Mouse (Mus musculus): ENCODE data around the gene Tjp1.

The Tjp1 gene

DNA sequence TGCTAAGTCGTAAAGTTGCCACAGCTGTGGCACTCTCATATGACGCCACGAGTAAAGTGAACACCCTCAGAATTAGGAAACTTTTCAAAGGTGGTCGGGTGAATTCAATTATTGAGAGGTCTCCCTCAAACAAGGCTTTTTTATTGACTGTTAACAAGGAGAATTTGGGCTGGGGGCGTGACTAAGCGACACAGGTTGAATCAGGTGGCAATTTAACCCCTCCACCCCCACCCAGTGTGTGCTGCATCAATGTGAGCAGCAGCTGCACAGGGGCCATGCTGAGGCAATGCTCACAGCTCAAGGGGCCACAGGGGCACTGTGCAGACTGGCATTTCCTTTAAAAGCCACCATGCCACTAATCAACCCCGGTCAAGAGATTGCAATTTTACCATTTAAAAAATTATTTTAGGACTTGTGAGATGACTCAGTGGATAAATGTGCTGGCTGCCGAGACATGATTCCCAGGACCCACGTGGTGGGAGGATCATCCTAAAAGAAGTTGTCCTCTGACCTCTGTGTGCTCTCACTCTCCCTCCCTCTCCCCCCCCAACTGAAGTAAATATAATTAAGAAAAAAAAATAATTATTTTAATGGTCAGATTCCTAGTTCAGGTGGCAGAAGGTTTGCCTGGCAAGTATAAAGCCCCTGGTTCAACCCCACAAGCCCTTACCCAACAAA lies 96.4 kb downstream of the Tjp1 start:
- DNase-seq (ENCODE audit: low read depth), result no peak

DNA sequence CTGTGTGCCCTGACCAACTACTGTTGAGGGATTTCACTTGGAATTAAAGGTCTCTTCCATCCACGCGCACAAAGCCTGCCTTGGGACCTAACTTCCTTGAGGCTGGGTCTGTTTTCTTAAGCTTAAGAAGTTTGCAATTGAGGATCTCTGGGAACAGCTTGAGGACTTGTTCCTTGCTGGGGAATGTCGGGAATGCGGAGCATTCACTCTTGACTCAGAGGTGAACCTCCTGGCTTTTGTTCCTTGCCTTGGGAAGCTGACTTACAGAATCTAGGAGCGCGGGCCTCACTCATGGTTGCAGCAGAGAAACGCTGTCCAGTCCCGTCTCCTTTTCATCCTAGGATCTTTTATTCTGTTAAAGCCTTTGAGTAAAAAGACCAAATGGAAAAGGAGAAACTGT lies 97.2 kb downstream of the Tjp1 start:
- no peak for DNase-seq (ENCODE audit: low read depth)

DNA sequence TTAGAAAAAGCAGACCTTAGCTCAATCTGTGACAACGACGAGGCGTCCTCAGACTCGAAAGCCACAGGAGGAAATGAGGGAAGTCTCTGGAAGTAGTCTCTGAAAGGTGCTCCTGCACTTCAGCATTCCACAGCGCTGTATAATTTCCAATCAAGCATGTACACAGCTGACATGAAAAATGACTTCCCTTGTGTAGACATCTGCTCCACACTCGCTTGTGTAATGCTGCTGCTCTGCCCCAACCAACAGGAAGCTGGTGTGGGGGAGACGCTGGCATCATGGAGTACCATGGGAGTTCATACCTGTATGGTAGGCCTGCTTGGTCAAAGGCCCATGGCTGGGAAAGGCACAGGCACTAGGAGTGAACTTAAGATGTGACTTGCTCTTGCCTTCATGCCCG lies 103.1 kb downstream of the Tjp1 start:
- DNase-seq (ENCODE audit: low read depth), result no peak

DNA sequence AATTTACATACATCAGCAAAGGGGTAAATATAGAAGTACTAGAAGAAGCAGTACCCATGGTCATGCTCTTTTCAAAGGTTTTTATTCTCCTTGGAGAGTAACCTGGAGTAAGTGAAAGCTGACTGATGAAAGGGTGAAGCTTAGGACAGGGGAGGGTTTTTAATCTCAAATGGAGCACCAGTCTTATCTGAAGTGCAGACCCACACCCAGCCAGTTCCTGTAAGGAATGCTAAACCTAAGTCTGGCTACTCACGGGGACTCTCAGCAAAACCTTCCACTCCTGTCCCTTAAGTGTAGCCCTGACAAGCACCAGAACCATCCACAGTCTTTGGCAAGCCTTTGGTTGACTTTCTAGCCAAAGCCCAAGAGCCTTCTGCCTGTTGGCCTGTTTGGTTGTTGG lies 105.1 kb downstream of the Tjp1 start:
- DNase-seq (ENCODE audit: low read depth), result no peak

DNA sequence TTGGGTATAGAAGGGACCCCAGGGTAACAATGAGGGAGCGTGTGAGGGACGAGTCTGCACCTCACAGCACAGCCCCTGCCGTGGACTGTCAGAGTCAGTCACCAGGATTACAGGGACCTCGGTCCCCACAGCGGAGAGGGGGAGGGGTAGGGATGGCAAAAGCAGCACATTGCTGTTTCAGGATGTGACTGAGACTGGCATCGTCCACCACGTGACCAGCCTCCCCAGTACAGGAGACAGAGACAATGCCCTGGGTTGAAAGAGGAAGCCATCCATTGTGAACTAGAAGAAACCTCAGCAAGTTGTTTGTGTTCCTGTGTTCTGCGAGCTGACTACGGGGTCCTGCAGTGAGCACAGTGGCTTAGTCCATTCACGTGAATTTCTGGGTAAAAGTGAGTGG lies 106.1 kb downstream of the Tjp1 start:
- no peak for DNase-seq (ENCODE audit: low read depth)

DNA sequence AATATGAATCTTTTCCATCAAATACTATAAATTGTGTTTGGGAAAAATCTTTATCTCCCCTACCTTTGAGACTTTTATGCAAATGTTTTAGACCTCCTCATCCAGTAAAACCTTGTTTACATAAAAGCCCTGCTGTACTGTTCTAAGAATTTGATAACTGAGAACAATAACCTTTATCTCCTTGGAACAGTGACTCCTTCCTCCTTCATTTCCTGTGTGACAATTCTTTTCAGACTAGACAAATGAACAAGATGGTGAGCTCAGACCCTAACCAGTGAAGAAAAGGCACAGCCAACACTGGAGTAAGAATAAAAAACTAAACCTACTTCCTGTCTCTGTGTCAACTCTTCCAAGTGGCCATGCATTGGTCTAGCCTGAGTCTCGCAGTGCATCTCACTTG lies 107.7 kb downstream of the Tjp1 start:
- DNase-seq (ENCODE audit: low read depth), result no peak

DNA sequence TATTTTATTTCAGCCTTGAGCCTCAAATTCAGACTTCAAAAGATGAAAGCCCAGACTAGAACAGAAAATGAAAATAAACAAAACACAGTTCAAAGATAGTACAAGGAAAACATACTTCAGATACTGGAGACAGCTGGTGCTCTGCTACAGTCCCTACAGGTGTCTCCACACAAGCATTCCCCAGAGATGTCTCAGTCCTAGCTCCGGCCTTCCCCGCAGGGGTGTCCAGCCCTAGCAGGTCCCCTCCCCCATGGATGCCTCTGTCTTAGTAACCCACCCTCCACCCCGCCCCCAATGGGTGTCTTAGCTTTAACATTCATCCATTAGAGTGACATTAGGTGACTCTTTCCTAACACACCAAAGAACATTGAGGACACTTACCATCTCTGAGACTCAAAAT lies 108.6 kb downstream of the Tjp1 start:
- no peak for DNase-seq (ENCODE audit: low read depth)

DNA sequence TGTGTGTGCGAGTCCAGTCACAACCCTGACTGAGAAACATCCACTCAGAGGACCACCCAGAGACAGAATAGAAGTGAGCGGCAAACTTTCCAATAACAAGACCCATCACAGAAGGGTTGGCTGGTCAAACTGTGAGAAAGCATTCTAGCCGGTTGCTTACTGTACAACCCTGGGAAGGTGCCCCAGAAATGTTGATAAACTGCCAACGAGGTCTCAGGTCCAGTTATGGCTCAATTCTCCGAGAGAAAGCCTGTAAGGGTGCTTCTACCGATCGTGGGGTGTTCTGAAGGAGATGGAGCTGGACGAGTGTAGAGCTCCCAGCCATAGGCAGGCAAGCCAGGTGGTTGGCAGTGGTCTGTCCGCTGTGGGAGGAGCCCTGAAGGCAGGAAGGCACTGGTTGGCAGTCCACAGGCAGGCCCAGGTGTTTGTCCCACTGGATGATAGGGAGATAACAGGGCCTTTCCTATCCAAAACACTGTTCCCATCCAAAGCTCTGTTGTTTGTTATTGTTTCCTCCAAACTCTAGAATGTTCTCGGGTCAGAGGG lies 109.1 kb downstream of the Tjp1 start:
- DNase-seq (ENCODE audit: low read depth), result no peak

DNA sequence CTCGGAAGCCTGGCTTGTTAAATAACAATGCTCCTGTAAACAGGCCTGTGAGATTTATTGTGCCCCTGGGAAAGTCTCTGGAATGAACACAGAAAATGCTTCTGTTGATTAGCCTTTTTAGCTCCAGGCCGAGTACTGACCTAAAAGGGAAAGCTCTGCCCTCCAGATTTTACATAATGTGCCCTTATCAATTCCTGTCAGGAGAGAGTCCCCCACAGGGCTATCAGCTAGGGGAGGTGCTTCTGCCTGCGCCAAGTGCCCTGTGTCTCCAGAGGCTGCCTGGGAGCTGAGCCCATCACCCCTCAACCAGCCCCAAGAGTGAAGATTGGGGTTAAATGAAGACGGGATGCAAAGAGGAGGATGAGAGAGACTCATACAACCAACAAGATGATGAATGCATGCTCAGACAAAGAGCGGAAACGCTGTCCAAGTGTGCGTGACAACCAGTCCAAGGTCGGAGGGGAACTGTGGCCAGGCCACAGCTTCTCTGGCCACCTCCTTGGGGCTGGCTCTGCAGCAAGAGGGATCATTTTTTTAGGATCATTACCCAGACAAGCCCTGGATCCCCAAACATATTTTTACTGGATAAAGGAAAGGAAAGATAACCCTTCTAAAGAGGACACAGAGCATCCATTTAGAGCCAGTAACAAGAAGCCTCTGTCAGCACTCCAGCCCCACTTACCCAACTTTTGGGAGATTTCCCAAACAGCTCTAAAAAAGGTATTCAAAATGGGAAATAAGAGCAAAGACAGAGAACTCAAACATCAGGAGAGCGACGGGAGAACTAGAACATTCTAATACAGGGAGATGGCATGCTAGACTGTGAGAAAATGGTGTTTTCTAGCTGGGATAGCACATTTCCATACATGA lies 110.1 kb downstream of the Tjp1 start:
- no peak for DNase-seq (ENCODE audit: low read depth)

DNA sequence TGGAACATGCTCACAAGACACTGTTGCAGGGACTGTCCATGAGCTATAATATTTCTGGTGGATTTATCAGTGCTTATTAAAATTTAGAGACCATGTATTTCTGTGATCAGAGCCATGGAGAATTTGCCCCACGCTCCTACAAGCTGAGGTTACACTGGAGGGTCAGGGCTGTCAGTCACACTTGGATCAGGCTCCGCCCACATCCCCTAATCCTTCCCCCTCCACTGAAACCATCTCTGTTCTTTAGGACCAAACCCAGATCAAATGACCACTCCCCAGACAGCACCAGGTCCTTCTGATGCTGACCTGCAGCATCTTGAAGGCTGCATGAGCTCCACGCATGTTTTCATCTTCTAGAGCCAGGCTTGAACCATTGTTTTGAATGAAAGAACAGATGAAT lies 111.1 kb downstream of the Tjp1 start:
- no peak for DNase-seq (ENCODE audit: low read depth)

DNA sequence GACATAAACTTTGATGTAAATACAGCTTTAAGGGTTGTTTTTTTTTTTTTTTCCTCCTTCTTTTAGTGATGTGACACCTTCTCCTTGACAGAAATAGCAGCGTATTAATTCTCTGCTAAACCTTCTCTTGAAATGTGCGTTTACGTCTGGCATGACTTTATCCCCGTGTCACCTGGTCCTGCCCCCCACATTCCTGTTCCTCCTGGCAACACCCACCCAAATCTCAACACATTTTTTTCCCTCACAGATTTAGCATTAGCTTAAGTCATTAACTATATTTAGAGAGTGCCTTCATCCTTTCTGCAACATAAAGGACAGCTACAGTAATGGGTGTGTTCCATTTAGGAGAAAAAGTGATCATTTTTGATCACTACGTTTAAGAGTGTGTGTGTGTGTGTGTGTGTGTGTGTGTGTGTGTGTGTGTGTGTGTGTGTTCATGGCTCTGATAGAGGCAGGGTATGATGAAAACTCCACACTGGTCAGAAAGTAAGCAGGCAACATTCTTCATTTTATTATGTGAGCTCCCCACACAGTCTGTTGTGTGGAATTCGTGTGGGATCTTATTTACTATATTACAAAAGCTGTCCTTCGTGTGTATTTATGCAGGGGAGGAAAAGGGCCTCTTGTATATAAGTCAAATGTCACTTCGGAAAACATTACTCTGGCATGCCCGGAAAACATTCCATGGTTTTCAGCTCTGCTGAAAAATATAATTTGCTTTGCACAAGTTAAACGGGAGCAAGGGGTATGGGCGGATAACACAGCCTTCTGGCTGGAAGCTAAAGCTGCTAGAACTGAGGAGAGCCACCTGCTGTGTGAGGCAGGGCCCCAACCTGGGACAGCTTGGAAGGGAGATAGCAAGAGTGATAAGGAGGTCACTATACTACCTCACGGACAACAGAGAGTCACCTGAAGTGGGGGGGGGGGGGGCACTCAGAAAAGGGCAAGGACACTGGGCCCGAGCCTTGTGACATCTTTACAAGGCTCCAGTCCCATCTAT lies 113.3 kb downstream of the Tjp1 start:
- no peak for DNase-seq (ENCODE audit: low read depth)

DNA sequence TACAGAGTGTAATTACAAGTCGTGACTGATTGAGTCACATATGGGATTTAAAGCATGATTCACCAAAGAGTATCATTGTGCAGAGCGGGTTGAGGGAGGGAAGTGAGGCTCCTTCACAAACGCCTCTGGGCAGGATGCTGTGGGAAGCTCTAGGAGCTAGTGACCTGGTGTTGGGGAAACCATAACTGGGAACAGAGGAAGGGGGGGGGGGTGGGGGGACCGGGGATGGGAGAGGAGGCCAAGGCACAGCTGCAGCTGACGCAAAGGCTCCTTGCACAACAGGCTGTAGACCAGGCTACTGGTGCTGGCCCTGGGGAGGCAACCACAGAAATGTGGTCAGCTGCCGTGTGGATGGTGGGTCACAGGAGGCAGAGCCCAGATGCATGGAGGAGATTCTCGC lies 116.9 kb downstream of the Tjp1 start:
- DNase-seq (ENCODE audit: low read depth), result no peak

DNA sequence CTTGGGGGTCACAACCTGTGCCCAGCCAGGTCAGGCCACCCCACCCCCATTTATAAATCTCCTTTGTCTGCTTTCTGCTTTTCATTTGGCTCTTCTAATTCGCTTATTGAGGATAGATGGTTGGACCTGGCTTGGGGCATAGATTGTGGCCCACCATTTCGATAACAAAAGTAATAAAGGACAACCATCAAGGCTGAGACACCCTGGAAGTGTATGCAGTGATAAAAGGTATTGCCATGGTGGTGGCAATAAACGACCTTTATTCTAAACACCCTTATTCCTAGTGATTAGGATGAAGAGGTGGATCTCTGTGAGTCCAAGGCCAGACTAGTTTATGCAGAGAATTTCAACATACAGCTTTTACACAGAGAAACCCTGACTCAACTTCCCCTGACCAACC lies 121.2 kb downstream of the Tjp1 start:
- no peak for DNase-seq (ENCODE audit: low read depth)

DNA sequence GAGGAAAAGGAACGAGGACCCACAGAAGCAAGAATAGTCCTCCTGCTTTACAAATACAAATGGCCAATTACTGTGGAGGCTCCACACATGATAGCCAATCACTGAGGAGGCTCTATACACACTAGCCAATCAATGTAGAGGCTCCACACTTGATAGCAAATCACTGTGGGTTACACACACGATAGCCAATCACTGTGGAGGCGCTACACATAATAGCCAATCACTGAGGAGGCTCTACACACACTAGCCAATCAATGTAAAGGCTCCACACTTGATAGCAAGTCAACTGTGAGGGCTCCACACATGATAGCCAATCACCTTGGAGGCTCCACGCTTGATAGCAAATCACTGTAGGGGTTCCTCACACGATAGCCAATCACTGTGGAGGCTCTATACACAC lies 125.1 kb downstream of the Tjp1 start:
- DNase-seq (ENCODE audit: low read depth), result no peak

DNA sequence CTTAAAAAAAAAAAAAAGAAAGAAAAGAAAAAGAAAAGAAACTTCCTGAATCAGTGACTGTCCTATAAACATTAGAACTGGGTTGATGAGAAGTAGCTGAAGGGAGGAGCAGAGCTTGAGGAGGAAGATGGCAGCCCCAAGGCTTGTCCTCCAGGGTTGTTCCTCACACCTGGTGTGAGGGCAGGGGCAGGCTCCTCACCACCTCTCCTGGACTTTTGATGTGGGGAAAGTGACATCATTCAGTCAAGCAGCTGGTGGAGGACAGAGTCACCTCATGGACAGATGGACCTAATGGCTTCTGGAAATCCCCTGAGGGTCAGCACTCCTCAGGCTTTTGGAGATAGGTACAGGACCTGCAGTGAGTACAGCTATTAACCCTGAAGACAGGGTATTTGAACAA lies 126.0 kb downstream of the Tjp1 start:
- no peak for DNase-seq (ENCODE audit: low read depth)

DNA sequence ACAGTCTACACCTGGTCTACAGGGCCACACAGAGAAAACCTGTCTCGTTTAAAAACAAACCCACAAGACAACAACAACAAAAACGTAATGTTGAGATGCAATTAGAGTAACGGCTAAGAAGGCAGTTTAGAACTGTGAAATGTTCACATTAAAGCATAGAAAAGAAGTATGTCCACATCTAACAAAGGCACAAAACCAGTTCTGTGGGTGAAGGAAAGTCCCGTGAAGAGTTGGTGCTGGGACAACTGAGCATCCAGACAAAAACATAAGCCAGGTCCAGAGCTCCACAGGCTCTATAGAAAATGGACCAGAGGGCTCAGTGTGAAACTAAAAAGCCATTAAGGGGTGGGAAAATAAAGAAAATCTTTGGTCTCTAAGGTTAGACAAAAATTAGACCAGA lies 131.7 kb downstream of the Tjp1 start:
- no peak for DNase-seq (ENCODE audit: low read depth)

DNA sequence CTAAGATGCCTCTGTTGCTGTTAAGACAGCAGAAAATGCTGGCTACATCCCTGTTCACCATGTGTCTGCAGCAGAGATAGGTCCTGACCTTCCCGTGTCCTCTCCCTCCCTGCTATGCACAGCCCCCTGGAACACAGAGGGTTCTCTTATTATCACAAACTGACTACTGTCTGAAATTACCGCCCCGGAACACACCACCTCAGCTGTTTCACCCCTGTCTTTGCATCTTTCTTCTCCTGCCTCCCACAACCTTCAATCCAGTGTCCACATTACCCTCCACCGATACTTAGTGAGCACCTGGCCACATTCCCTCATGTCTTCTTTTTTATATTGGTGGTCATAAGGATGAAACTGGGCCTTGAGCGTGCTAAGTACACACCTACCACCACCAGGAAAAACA lies 132.4 kb downstream of the Tjp1 start:
- no peak for DNase-seq (ENCODE audit: low read depth)

DNA sequence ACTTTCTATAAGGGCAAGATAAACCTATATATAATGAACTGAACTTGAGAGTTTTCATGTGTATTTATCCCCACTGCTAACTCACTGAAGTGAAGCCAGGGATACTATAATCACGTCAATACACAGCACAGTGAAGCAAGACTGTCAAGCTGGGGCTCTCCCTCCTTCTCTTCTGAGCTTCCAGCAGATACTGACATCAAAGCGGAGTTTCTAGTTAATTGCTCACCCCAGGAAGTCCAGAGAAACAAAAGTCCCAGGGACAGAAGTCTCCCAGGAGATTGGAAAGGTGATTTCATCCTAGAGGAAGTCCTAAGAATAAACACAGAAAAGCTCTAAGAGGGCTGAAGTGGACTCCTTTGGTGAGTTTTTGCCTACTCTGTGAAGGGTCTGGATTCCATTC lies 132.9 kb downstream of the Tjp1 start:
- DNase-seq (ENCODE audit: low read depth), result no peak

DNA sequence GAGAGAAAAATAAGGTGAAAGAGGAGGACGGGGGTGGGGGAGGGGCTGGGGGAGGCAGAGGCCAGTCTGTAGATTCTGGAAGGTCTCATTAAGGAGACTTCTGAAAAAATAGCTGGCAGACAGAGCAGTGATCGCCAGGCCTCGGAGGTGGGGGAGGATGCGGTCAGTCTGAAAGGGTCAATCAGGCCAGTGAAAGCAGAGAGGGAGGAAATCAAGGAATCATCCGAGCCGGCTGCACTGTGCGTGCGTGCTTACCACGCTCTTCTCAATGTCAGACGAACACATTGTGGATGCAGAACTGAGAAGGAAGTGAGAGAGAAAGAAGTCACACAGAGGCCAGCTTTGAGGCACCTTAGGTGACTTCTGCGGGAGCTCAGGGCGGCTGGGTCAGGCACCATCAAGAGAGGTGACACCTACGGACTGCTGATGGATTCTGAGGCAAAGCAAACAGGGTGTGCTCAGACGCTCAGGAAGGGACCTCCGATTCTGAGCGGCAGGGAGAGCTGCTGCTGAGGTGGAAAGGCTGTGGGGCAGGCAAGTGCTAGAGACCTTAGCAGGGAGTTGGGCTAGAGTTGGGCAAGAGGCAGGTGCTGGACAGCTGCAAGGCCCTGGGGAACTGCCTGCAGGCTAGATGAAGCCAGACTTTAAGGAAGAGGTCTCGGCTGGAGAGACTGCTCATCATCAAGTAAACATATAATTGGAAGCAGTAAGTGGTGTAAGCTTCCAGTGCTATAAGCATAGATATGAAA lies 133.7 kb downstream of the Tjp1 start:
- DNase-seq (ENCODE audit: low read depth), result no peak

DNA sequence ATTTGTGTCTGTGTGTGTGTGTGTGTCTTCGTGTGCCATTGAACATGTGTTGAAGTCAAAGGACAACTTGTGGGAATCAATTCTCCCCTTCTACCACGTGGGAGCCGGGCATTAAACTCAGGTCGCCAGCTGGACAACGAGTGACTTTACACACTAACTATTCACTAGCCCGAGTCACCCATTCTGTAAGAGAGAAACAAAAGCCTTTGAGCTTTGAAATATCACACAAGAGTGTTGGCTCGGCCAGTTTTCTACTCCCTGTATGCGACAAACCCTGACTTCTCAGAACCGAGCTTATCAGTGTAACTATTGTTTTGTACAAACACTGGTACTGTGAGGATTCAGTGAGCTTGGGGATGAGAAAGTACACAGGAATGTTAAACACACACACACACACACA lies 134.6 kb downstream of the Tjp1 start:
- DNase-seq (ENCODE audit: low read depth), result no peak

DNA sequence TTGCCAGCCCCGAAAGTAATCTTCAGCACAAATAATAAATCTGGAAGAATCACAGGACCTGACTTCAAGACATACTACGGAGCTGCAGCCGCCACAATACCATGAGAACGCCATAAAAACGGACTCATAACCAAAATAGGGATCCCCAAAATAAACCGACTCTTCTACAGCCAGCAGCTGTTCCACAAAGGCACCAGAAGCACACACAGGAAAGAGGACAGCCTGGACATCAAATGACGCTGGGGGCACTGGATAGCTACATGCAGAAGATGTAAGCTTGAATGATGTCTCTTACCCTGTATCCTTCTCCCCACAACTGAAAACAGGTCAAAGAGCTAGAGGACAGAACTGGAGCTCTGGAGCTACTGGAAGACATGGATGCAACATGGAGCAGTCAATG lies 138.0 kb downstream of the Tjp1 start:
- no peak for DNase-seq (ENCODE audit: low read depth)

Data from induced T-regulatory cell, adult 2 months (primary cell).